Mouse (Mus musculus) liver, embryonic 18 days (tissue): ENCODE data around the gene Olfr68. TPM values are rescaled to one million over a fixed set of nuclear protein-coding genes. Genes with fewer than 3 reads are reported as not detected.

ENCODE experiments used
- polyA plus RNA-seq: library from polyadenylated mRNA; depleted of rRNA; stranded (reverse); fragments of >200 nt; gene quantifications from 2 replicates; pipeline ENCODE4 v1.2.3, GENCODE M21; 2012; rRNA removed

The Olfr68 gene
- 0.04 and 0.08 TPM in 2 replicates for polyA plus RNA-seq

DNA sequence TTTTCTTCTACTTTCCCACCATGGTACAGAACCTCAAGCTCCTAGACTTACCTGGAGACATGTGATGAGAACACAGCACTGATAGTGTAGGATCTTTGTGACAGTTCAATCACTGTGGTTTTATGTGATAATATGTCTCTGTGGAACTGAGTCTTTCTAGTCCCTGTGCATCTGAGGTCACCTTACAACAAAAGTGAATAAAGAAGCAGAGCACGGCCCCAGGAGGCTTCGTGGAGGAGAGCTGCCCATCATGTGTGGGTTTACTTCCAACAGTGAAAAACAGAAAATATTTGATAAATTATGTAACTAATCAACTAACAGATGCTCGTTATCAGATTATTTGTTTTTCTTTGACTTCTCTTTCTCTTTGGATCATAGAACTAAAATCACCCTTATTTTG, at the start of gene Olfr68:
TSS of gene Olfr68 (minus strand) at position 101 of the 400 bp plus-strand sequence.

DNA sequence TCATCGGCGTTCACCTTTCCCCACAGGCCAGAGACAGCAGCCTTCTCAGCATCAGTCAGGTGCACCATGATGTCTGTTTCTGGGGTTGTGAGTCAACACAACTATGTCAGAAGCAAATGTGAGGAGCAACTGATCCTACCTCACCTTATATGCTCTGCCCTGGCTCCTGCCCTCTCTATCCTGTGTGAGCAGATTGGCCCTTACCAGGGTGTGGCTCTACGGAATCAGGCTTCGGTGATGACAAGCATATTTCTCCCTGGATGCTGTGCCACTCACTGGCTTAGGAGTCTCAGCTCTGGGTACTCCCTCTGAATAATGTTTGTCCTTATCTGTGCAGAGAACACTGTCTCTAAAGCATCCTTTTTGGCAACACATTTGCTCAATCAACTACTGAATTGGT, 48.3 kb upstream of the Olfr68 start, which contains the start of gene Hbb-bs:
TSS of gene Hbb-bs (minus strand) at position 289 of the 400 bp plus-strand sequence.

DNA sequence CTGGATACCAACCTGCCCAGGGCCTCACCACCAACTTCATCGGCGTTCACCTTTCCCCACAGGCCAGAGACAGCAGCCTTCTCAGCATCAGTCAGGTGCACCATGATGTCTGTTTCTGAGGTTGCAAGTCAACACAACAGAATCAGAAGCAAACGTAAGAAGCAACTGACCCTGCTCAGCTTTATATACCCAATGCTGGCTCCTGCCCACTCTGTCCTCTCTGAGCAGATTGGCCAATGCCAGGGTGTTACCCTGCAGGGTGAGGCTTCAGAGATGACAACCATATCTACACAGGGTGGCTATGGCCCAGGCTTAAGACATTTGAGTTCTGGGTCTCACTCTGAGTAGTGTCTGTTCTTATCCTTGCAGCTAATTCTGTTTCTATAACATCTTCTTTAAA, 34.3 kb upstream of the Olfr68 start, which contains the start of gene Hbb-bt:
TSS of gene Hbb-bt (minus strand) at position 231 of the 400 bp plus-strand sequence.

DNA sequence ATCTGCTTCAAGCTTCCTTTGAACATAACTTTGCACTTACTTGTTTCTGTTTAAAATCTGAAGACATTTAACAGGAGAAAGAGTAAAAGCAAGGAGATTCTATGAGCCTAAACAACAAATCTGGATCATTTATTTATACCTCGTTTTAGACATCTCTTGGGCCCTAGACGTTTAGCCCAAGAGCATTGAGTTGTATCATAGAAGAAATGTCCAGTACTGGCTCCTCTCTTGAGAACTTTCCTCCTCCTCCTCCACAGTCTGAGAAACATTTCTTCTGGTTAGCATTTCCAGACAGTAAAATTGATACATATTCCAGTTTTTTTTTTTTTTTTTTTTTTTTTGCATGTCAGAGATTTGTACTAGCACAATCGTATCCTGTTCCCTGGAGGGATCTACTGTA, 12.2 kb upstream of the Olfr68 start, which contains the start of gene Olfr67:
TSS of gene Olfr67 (minus strand) at position 101 of the 400 bp plus-strand sequence.

DNA sequence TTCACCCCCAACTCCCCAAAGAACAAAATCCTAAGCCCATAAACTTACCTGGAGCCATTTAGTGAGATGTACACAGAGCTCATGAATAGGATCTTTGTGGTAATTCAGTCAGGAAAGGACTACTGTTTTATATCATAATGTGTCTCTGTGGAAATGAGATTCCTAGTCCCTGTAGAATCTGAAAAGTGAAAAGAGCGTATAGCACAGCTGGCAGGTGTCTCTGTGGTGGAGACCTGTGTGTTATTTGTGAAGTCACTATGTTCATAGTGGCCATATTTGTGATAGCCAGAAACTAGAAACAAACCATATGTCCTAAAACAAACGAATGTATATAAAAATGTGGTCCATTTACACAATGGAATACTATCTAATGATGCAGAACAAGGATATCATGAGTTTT, 8.0 kb downstream of the Olfr68 start, which contains the start of gene Olfr69:
TSS of gene Olfr69 (minus strand) at position 101 of the 400 bp plus-strand sequence.

DNA sequence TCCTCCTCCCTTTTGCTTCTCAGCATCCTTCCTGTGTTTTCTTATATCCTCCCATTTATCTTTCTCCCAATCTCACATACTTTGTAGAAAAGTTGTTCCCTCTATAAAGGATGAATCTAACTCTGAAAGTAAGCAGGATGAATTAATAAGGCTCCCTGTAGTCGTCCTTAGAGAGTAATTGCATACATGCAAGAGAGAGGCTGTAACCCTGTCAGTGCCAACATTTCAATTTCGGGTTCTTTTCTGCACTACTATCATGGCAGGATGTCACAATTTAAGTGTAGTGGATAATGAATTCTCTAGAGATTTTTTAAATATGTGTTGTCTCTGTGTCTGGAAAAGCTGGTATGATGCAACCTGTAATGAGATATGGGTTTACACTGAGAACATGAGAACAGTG, 22.3 kb downstream of the Olfr68 start, which contains the start of gene Olfr630:
TSS of gene Olfr630 (minus strand) at position 101 of the 400 bp plus-strand sequence.

DNA sequence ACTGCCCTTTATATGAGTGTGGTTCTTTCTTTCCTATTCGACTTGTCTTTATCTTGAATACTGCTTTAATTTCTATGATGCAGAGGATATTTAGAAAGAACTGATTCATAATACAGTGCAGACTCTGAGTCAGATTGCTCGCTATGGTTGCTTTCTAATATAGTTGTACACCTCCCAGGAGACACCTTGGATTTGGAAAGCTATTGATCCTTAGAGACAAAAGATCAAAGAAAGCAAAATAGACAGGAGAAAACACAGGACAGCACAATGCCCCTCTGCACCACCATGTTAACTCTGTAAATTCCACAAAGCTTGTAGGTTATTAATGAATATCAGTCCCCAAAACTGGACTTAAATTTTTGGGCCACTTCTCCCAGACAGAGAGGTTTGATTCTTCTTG, 34.7 kb downstream of the Olfr68 start, which contains the start of gene Olfr629:
TSS of gene Olfr629 (minus strand) at position 101 of the 400 bp plus-strand sequence.

DNA sequence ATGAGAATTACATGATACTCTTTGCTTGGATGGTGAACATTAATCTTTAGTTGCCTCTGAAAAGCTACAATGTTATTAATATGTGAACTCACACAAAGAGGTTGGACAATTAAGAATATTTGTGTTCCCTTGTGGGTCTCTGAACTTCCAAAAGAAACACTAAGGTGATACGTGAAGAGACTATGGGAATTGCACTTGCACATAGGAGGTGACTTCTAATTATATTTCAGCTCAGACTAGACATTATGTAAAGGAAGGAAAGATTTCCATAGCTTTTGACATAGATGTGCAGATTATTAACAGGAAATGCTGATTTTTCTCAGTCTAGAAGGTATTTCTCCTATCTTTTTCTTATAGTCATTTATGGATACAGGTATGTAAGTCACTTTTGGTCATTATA, 49.4 kb downstream of the Olfr68 start, which contains the start of gene Olfr628:
TSS of gene Olfr628 (plus strand) at position 301 of the 400 bp plus-strand sequence.

Other genes starting within 250 kb of the Olfr68 start
- not detected in 2 replicates for gene Olfr612, start 237.0 kb downstream of the Olfr68 start, polyA plus RNA-seq
- not detected in 2 replicates for gene Olfr613, start 231.6 kb downstream of the Olfr68 start, polyA plus RNA-seq
- not detected in 2 replicates for gene Olfr615, start 223.6 kb downstream of the Olfr68 start, polyA plus RNA-seq
- not detected in 2 replicates for gene Olfr616, start 210.6 kb downstream of the Olfr68 start, polyA plus RNA-seq
- not detected in 2 replicates for gene Olfr617, start 206.6 kb downstream of the Olfr68 start, polyA plus RNA-seq
- gene Olfr618, start 189.6 kb downstream of the Olfr68 start, polyA plus RNA-seq, result not detected in 2 replicates
- gene Olfr619, start 179.1 kb downstream of the Olfr68 start, polyA plus RNA-seq, result not detected in 2 replicates
- not detected in 2 replicates for gene Olfr620, start 167.2 kb downstream of the Olfr68 start, polyA plus RNA-seq
- 0.02 TPM in 1 of 2 replicates, not detected in the other for gene Olfr622, start 137.0 kb downstream of the Olfr68 start, polyA plus RNA-seq
- not detected in 2 replicates for gene Olfr623, start 116.0 kb downstream of the Olfr68 start, polyA plus RNA-seq
- gene Olfr624, start 108.5 kb downstream of the Olfr68 start, polyA plus RNA-seq, result 0.01 TPM in 2 replicates
- gene Olfr625-ps1, start 97.0 kb downstream of the Olfr68 start, polyA plus RNA-seq, result not detected in 2 replicates
- not detected in 2 replicates for gene Olfr243, start 65.0 kb downstream of the Olfr68 start, polyA plus RNA-seq
- gene Olfr628, start 49.3 kb downstream of the Olfr68 start, polyA plus RNA-seq, result not detected in 2 replicates
- gene Olfr629, start 34.8 kb downstream of the Olfr68 start, polyA plus RNA-seq, result 0.03 and 0.10 TPM in 2 replicates
- gene Olfr630, start 22.4 kb downstream of the Olfr68 start, polyA plus RNA-seq, result 0.01 and 0.02 TPM in 2 replicates
- gene Olfr69, start 8.1 kb downstream of the Olfr68 start, polyA plus RNA-seq, result 0.03 TPM in 1 of 2 replicates, not detected in the other
- 0.01 TPM in 2 replicates for gene Olfr67, start 12.1 kb upstream of the Olfr68 start, polyA plus RNA-seq
- 28,363 and 31,511 TPM in 2 replicates for gene Hbb-bt, start 34.3 kb upstream of the Olfr68 start, polyA plus RNA-seq
- 108,653 and 122,218 TPM in 2 replicates for gene Hbb-bs, start 48.4 kb upstream of the Olfr68 start, polyA plus RNA-seq
- gene Hbb-bh2, start 60.8 kb upstream of the Olfr68 start, polyA plus RNA-seq, result not detected in 2 replicates
- 3.5 and 3.6 TPM in 2 replicates for gene Hbb-bh1, start 63.5 kb upstream of the Olfr68 start, polyA plus RNA-seq
- 8.8 and 9.9 TPM in 2 replicates for gene Hbb-y, start 73.5 kb upstream of the Olfr68 start, polyA plus RNA-seq
- gene Olfr66, start 106.6 kb upstream of the Olfr68 start, polyA plus RNA-seq, result not detected in 2 replicates
- gene Olfr64, start 114.8 kb upstream of the Olfr68 start, polyA plus RNA-seq, result not detected in 2 replicates
- not detected in 2 replicates for gene Olfr65, start 123.8 kb upstream of the Olfr68 start, polyA plus RNA-seq
- gene Olfr631, start 149.1 kb upstream of the Olfr68 start, polyA plus RNA-seq, result 0.23 and 0.30 TPM in 2 replicates
- gene Olfr632, start 154.6 kb upstream of the Olfr68 start, polyA plus RNA-seq, result 0.49 and 0.53 TPM in 2 replicates
- gene Olfr633, start 164.7 kb upstream of the Olfr68 start, polyA plus RNA-seq, result 0.01 TPM in 1 of 2 replicates, not detected in the other
- 0.01 TPM in 1 of 2 replicates, not detected in the other for gene Olfr635, start 191.5 kb upstream of the Olfr68 start, polyA plus RNA-seq
- gene Olfr638, start 219.0 kb upstream of the Olfr68 start, polyA plus RNA-seq, result 0.04 TPM in 1 of 2 replicates, not detected in the other
- gene Olfr639, start 237.6 kb upstream of the Olfr68 start, polyA plus RNA-seq, result not detected in 2 replicates
- gene Olfr640, start 245.9 kb upstream of the Olfr68 start, polyA plus RNA-seq, result not detected in 2 replicates